Mouse (Mus musculus): ENCODE results near the gene Pbx2. TPM values are rescaled to one million over a fixed set of nuclear protein-coding genes. Genes with fewer than 3 reads are reported as not detected.
A peak's percentile ranks its signal among the peaks of the same experiment; 100 is the strongest.

Gene Pbx2
- polyA plus RNA-seq, 1 experiment from 2014 or later = 7.7 TPM

- 85% methylated on average over 7 of the region's 7 CpGs for WGBS
- Histone ChIP-seq H3K4me3 (ENCODE audit: low read depth, low read length) (no peak overlapping the region), H3K27me3 (ENCODE audit: control insufficient read depth, insufficient read depth, low read length) (no peaks in the 10 kb centered on the region), H3K36me3 (ENCODE audit: control insufficient read depth, insufficient read depth, low read length) (no peaks in the 10 kb centered on the region), H3K4me2 (ENCODE audit: low read depth, low read length) (no peak overlapping the region), H3K9me3 (ENCODE audit: control insufficient read depth, low read length) (no peaks in the 10 kb centered on the region), H3K9ac (replicated peaks; ENCODE audit: low read depth, low read length) (no peak overlapping the region), H3K27ac (ENCODE audit: low read depth, low read length) (no peak overlapping the region), H3K4me1 (ENCODE audit: control insufficient read depth, insufficient read depth, low read length) (no peaks in the 10 kb centered on the region)
- ATAC-seq (ENCODE audit: low read depth) = no peak
Observed at GRCm38 (mm10) chr17:34559116-34559515, 31.9 kb upstream of the Pbx2 start.

DNA sequence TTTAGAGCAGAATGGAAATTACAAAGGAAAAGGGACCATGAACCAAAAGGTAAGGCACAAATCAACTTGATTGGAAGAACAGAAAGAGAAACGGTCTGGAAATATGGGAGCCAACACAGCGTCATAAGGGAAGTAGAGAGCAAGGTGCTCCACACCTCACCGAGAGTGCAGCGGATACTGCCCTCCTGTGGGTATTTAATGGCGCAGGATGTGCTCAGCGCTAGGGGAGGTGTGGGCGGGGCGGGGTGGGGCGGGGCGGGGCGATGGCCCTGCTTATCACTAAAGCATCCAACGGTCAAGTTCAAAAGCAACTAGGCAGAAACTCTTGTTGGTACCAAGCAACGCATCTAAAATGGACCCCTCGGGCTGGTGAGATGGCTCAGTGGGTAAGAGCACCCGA, 31.2 kb upstream of the Pbx2 start:
- Histone ChIP-seq H3K36me3 (ENCODE audit: control insufficient read depth, insufficient read depth, low read length) (no peaks in the 10 kb centered on the region), H3K9ac (replicated peaks; ENCODE audit: low read depth, low read length) (no peak overlapping the region), H3K27ac (ENCODE audit: low read depth, low read length) (no peak overlapping the region), H3K9me3 (ENCODE audit: control insufficient read depth, low read length) (no peaks in the 10 kb centered on the region), H3K4me3 (ENCODE audit: low read depth, low read length) (no peak overlapping the region), H3K4me2 (ENCODE audit: low read depth, low read length) (no peak overlapping the region), H3K4me1 (ENCODE audit: control insufficient read depth, insufficient read depth, low read length) (no peaks in the 10 kb centered on the region), H3K27me3 (ENCODE audit: control insufficient read depth, insufficient read depth, low read length) (no peaks in the 10 kb centered on the region)
- WGBS = 17% methylated on average over 15 of the region's 15 CpGs
- no peak for ATAC-seq (ENCODE audit: low read depth)

GRCm38 (mm10) chr17:34560438-34560837, 30.6 kb upstream of the Pbx2 start:
- WGBS = 91% methylated on average over 6 of the region's 6 CpGs
- H3K9me3 ChIP-seq (ENCODE audit: control insufficient read depth, low read length) = no peaks in the 10 kb centered on the region
- no peak overlapping the region for H3K27ac ChIP-seq (ENCODE audit: low read depth, low read length)
- H3K36me3 ChIP-seq (ENCODE audit: control insufficient read depth, insufficient read depth, low read length) = no peaks in the 10 kb centered on the region
- H3K4me1 ChIP-seq (ENCODE audit: control insufficient read depth, insufficient read depth, low read length) = no peaks in the 10 kb centered on the region
- H3K27me3 ChIP-seq (ENCODE audit: control insufficient read depth, insufficient read depth, low read length) = no peaks in the 10 kb centered on the region
- no peak overlapping the region for H3K4me3 ChIP-seq (ENCODE audit: low read depth, low read length)
- H3K9ac ChIP-seq (replicated peaks; ENCODE audit: low read depth, low read length) = no peak overlapping the region
- no peak overlapping the region for H3K4me2 ChIP-seq (ENCODE audit: low read depth, low read length)
- no peak for ATAC-seq (ENCODE audit: low read depth)

GRCm38 (mm10) chr17:34561200-34561599, 29.9 kb upstream of the Pbx2 start:
- Histone ChIP-seq H3K27ac (ENCODE audit: low read depth, low read length) (no peak overlapping the region), H3K27me3 (ENCODE audit: control insufficient read depth, insufficient read depth, low read length) (no peaks in the 10 kb centered on the region), H3K9ac (replicated peaks; ENCODE audit: low read depth, low read length) (no peak overlapping the region), H3K36me3 (ENCODE audit: control insufficient read depth, insufficient read depth, low read length) (no peaks in the 10 kb centered on the region), H3K4me2 (ENCODE audit: low read depth, low read length) (no peak overlapping the region), H3K4me1 (ENCODE audit: control insufficient read depth, insufficient read depth, low read length) (no peaks in the 10 kb centered on the region), H3K4me3 (ENCODE audit: low read depth, low read length) (no peak overlapping the region), H3K9me3 (ENCODE audit: control insufficient read depth, low read length) (no peaks in the 10 kb centered on the region)
- ATAC-seq (ENCODE audit: low read depth) = no peak
- 55% methylated on average over 8 of the region's 8 CpGs for WGBS

DNA sequence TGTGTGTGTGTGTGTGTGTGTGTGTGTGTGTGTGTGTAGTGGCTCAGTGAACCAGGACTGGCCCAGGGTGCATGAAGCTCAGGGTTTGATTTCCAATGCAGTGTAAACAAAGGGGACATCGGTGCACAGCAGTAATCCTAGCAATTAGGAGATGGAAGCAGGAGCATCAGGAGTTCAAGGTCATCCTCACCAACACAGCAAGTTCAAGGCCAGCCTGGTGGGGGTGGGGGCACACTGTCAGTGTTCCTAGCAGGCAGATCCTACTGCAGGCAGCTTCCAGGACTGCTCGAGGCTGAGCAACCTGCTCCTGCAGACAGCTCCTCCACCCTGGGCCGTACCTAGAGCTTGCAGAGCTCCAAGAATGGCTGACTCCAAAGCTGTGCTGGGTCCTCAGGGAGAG, 28.5 kb upstream of the Pbx2 start:
- no peaks in the 10 kb centered on the region for H3K4me1 ChIP-seq (ENCODE audit: control insufficient read depth, insufficient read depth, low read length)
- H3K9me3 ChIP-seq (ENCODE audit: control insufficient read depth, low read length) = no peaks in the 10 kb centered on the region
- no peak overlapping the region for H3K4me2 ChIP-seq (ENCODE audit: low read depth, low read length)
- 67% methylated on average over 3 of the region's 3 CpGs for WGBS
- no peak overlapping the region for H3K4me3 ChIP-seq (ENCODE audit: low read depth, low read length)
- no peaks in the 10 kb centered on the region for H3K27me3 ChIP-seq (ENCODE audit: control insufficient read depth, insufficient read depth, low read length)
- H3K27ac ChIP-seq (ENCODE audit: low read depth, low read length) = no peak overlapping the region
- no peak for ATAC-seq (ENCODE audit: low read depth)
- H3K36me3 ChIP-seq (ENCODE audit: control insufficient read depth, insufficient read depth, low read length) = no peaks in the 10 kb centered on the region
- H3K9ac ChIP-seq (replicated peaks; ENCODE audit: low read depth, low read length) = no peak overlapping the region

GRCm38 (mm10) chr17:34563354-34563753, 27.7 kb upstream of the Pbx2 start:
- H3K4me1 ChIP-seq (ENCODE audit: control insufficient read depth, insufficient read depth, low read length) = no peaks in the 10 kb centered on the region
- no peak overlapping the region for H3K4me2 ChIP-seq (ENCODE audit: low read depth, low read length)
- ATAC-seq (ENCODE audit: low read depth) = no peak
- 77% methylated on average over 11 of the region's 11 CpGs for WGBS
- H3K36me3 ChIP-seq (ENCODE audit: control insufficient read depth, insufficient read depth, low read length) = no peaks in the 10 kb centered on the region
- H3K27ac ChIP-seq (ENCODE audit: low read depth, low read length) = no peak overlapping the region
- no peaks in the 10 kb centered on the region for H3K27me3 ChIP-seq (ENCODE audit: control insufficient read depth, insufficient read depth, low read length)
- no peaks in the 10 kb centered on the region for H3K9me3 ChIP-seq (ENCODE audit: control insufficient read depth, low read length)
- no peak overlapping the region for H3K9ac ChIP-seq (replicated peaks; ENCODE audit: low read depth, low read length)
- no peak overlapping the region for H3K4me3 ChIP-seq (ENCODE audit: low read depth, low read length)

DNA sequence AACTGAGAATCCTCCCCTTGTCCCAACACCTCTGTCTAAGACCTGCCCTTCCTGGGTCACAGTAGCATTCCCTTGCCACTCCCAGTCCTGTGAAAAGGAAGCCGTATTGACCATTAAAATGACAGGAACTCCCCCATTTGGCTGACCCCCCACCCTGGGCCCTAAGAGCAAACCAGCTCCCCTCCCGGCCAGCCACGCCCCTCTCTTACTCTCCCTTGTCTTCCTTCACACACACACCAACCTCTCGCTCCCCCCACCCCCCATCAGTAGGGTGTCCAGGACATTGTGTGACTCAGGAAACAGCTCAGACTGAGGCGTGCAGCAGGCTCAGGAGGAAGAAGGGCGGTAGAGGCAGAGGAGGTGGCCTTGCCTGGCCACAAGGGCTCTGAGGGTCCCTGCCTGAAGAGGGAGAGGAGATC, 27.1 kb upstream of the Pbx2 start, which contains the start of gene Notch4:
Notch4 (plus strand) TSS at position 266 of the 419 bp plus-strand sequence.
- ATAC-seq (ENCODE audit: low read depth) = no peak
- H3K4me3 ChIP-seq (ENCODE audit: low read depth, low read length) = no peak within 1 kb of the TSS

GRCm38 (mm10) chr17:34564796-34565195, 26.3 kb upstream of the Pbx2 start:
- Histone ChIP-seq H3K27ac (ENCODE audit: low read depth, low read length) (no peak overlapping the region), H3K36me3 (ENCODE audit: control insufficient read depth, insufficient read depth, low read length) (no peaks in the 10 kb centered on the region), H3K4me2 (ENCODE audit: low read depth, low read length) (no peak overlapping the region), H3K4me1 (ENCODE audit: control insufficient read depth, insufficient read depth, low read length) (no peaks in the 10 kb centered on the region), H3K9ac (replicated peaks; ENCODE audit: low read depth, low read length) (no peak overlapping the region), H3K9me3 (ENCODE audit: control insufficient read depth, low read length) (no peaks in the 10 kb centered on the region), H3K4me3 (ENCODE audit: low read depth, low read length) (no peak overlapping the region), H3K27me3 (ENCODE audit: control insufficient read depth, insufficient read depth, low read length) (no peaks in the 10 kb centered on the region)
- no peak for ATAC-seq (ENCODE audit: low read depth)
- WGBS = 60% methylated on average over 3 of the region's 3 CpGs

More for the DNA sequence above, 27.1 kb upstream of the Pbx2 start, which contains the start of gene Notch4:
- peak within 1 kb of the TSS; percentile 31; the same call in 1 of the 2 replicates for H3K27ac ChIP-seq (ENCODE audit: low read depth, low read length)
- no peaks in the 10 kb centered on the region for H3K9me3 ChIP-seq (ENCODE audit: control insufficient read depth, low read length)
- no peaks in the 10 kb centered on the region for H3K27me3 ChIP-seq (ENCODE audit: control insufficient read depth, insufficient read depth, low read length)
- H3K4me2 ChIP-seq (ENCODE audit: low read depth, low read length) = no peak within 1 kb of the TSS
- 10% methylated on average over 6 of the region's 6 CpGs for WGBS
- H3K4me1 ChIP-seq (ENCODE audit: control insufficient read depth, insufficient read depth, low read length) = no peaks in the 10 kb centered on the region
- H3K9ac ChIP-seq (replicated peaks; ENCODE audit: low read depth, low read length) = no peak within 1 kb of the TSS
- no peaks in the 10 kb centered on the region for H3K36me3 ChIP-seq (ENCODE audit: control insufficient read depth, insufficient read depth, low read length)

DNA sequence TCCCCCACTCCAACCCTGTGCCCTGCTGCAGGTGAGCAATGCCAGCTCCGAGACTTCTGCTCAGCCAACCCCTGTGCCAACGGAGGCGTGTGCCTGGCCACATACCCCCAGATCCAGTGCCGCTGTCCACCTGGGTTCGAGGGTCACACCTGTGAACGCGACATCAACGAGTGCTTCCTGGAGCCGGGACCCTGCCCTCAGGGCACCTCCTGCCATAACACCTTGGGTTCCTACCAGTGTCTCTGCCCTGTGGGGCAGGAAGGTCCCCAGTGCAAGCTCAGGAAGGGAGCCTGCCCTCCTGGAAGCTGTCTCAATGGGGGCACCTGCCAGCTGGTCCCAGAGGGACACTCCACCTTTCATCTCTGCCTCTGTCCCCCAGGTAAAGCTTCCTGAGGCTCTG, 23.8 kb upstream of the Pbx2 start:
- Histone ChIP-seq H3K27ac (ENCODE audit: low read depth, low read length) (no peak overlapping the region), H3K27me3 (ENCODE audit: control insufficient read depth, insufficient read depth, low read length) (no peaks in the 10 kb centered on the region), H3K36me3 (ENCODE audit: control insufficient read depth, insufficient read depth, low read length) (no peaks in the 10 kb centered on the region), H3K4me2 (ENCODE audit: low read depth, low read length) (no peak overlapping the region), H3K4me3 (ENCODE audit: low read depth, low read length) (no peak overlapping the region), H3K9ac (replicated peaks; ENCODE audit: low read depth, low read length) (no peak overlapping the region), H3K4me1 (ENCODE audit: control insufficient read depth, insufficient read depth, low read length) (no peaks in the 10 kb centered on the region), H3K9me3 (ENCODE audit: control insufficient read depth, low read length) (no peaks in the 10 kb centered on the region)
- WGBS = 74% methylated on average over 9 of the region's 9 CpGs
- no peak for ATAC-seq (ENCODE audit: low read depth)

GRCm38 (mm10) chr17:34568421-34568820, 22.6 kb upstream of the Pbx2 start:
- Histone ChIP-seq H3K4me1 (ENCODE audit: control insufficient read depth, insufficient read depth, low read length) (no peaks in the 10 kb centered on the region), H3K9ac (replicated peaks; ENCODE audit: low read depth, low read length) (no peak overlapping the region), H3K4me2 (ENCODE audit: low read depth, low read length) (no peak overlapping the region), H3K9me3 (ENCODE audit: control insufficient read depth, low read length) (no peaks in the 10 kb centered on the region), H3K4me3 (ENCODE audit: low read depth, low read length) (no peak overlapping the region), H3K27me3 (ENCODE audit: control insufficient read depth, insufficient read depth, low read length) (no peaks in the 10 kb centered on the region), H3K27ac (ENCODE audit: low read depth, low read length) (no peak overlapping the region), H3K36me3 (ENCODE audit: control insufficient read depth, insufficient read depth, low read length) (no peaks in the 10 kb centered on the region)
- WGBS = 83% methylated on average over 13 of the region's 13 CpGs
- no peak for ATAC-seq (ENCODE audit: low read depth)
